Mouse (Mus musculus) kidney, embryonic 14.5 days (tissue): Measurements from ENCODE around the gene Hcn3. TPM values are rescaled to one million over a fixed set of nuclear protein-coding genes. Genes with fewer than 3 reads are reported as not detected.
A peak's percentile ranks its signal among the peaks of the same experiment; 100 is the strongest.

Experiments used
- ATAC-seq: fragments of 200-750 bp; cut with Nextera tagmentation; 2 replicates; pipeline ENCODE4 v1.8.0; 2017; ENCODE audit warnings: moderate number of reproducible peaks, mild to moderate bottlenecking, moderate TSS enrichment, moderate library complexity; ENCODE audit not compliant: low FRiP score, low TSS enrichment
- H3K27ac ChIP-seq: fragments of 300-500 bp; sonication (generic); 2 replicates; pipeline ENCODE4 v1.5.1; 2014; ENCODE audit warnings: low read depth, mild to moderate bottlenecking, low read length, moderate library complexity, mixed read lengths
- H3K27me3 ChIP-seq: fragments of 300-500 bp; sonication (generic); 2 replicates; pipeline ENCODE4 v1.6.1; 2014; ENCODE audit warnings: mild to moderate bottlenecking, low read length; ENCODE audit not compliant: control insufficient read depth, insufficient read depth
- H3K36me3 ChIP-seq: fragments of 300-500 bp; sonication (generic); 2 replicates; pipeline ENCODE4 v1.6.1; 2014; ENCODE audit warnings: low read length, mixed read lengths; ENCODE audit not compliant: control insufficient read depth, insufficient read depth
- H3K4me1 ChIP-seq: fragments of 300-500 bp; sonication (generic); 2 replicates; pipeline ENCODE4 v1.6.1; 2014; ENCODE audit warnings: low read length, mixed read lengths; ENCODE audit not compliant: control insufficient read depth, insufficient read depth
- H3K4me2 ChIP-seq: fragments of 300-500 bp; sonication (generic); replicated peaks from 2 replicates; pipeline ENCODE4 v1.6.1; 2014; ENCODE audit warnings: low read depth, mild to moderate bottlenecking, low read length
- H3K4me3 ChIP-seq: fragments of 300-500 bp; sonication (generic); 2 replicates; pipeline ENCODE4 v1.5.1; 2014; ENCODE audit warnings: mild to moderate bottlenecking, low read length
- H3K9ac ChIP-seq: fragments of 300-500 bp; sonication (generic); 2 replicates; pipeline ENCODE4 v1.6.1; 2014; ENCODE audit warnings: low read depth, mild to moderate bottlenecking, low read length, moderate library complexity
- H3K9me3 ChIP-seq: fragments of 300-500 bp; sonication (generic); 2 replicates; pipeline ENCODE4 v1.6.1; 2016; ENCODE audit warnings: low read length; ENCODE audit not compliant: control insufficient read depth
- WGBS: fragments of 180-500 bp; shearing (Covaris S2); extraction: QIAGEN DNeasy Blood & Tissue Kit; methylation state at CpG from one replicate; pipeline ENCODE4 v1.1.7; 2014; 5-methylcytosine and 5-hydroxymethylcytosine counted together
- polyA plus RNA-seq: library from polyadenylated mRNA; unstranded; fragments of >200 nt; fragmentation: Nextera tagmentation; extraction: Ambion mirVana; gene quantifications from 2 replicates; pipeline ENCODE4 v1.2.1, GENCODE M21; 2014

The Hcn3 gene
- polyA plus RNA-seq, 1 experiment from 2014 or later = 0.49 TPM

- Histone ChIP-seq H3K27me3 (no peaks in the 10 kb centered on the region), H3K27ac (0 out of 2 replicates have a peak overlapping the region, but pooled peaks have one; percentile 55), H3K36me3 (peaks cover 33% of the 10 kb centered on the region; the same call in 1 of the 2 replicates), H3K4me2 (peak overlapping the region; percentile 91), H3K4me1 (peaks cover 15% of the 10 kb centered on the region), H3K9me3 (no peaks in the 10 kb centered on the region), H3K9ac (peak overlapping the region; percentile 74), H3K4me3 (peak overlapping the region; percentile 82)
- peak; percentile 16; the same call in 1 of the 2 replicates for ATAC-seq
- 1% methylated on average over 19 of the region's 19 CpGs for WGBS
Measured at GRCm38 (mm10) chr3:89101459-89101811, 58.6 kb downstream of the Hcn3 start.

GRCm38 (mm10) chr3:89100811-89101210 is 59.2 kb downstream of the Hcn3 start, which contains the start of gene Gm43738:
TSS of gene Gm43738 (minus strand) at chr3:89101099.
- WGBS = 49% methylated on average over 7 of the region's 7 CpGs
- H3K27me3 ChIP-seq = no peaks in the 10 kb centered on the region
- H3K27ac ChIP-seq = 0 out of 2 replicates have a peak within 1 kb of the TSS, but pooled peaks have one; percentile 55
- H3K36me3 ChIP-seq = peaks cover 39% of the 10 kb centered on the region; the same call in 1 of the 2 replicates
- H3K9ac ChIP-seq = peak within 1 kb of the TSS; percentile 74
- H3K4me3 ChIP-seq = peak within 1 kb of the TSS; percentile 82
- H3K4me2 ChIP-seq = peak within 1 kb of the TSS; percentile 91
- H3K9me3 ChIP-seq = no peaks in the 10 kb centered on the region
- peaks cover 15% of the 10 kb centered on the region for H3K4me1 ChIP-seq
- no peak for ATAC-seq

Other genes starting within 250 kb of the Hcn3 start
- gene Msto1, start 246.2 kb downstream of the Hcn3 start, polyA plus RNA-seq = 40.9 and 63.2 TPM in 2 replicates
- 20.0 and 27.2 TPM in 2 replicates for gene Ash1l, start 209.6 kb downstream of the Hcn3 start, polyA plus RNA-seq
- gene Dap3, start 209.0 kb downstream of the Hcn3 start, polyA plus RNA-seq = 149 and 160 TPM in 2 replicates
- 12.5 and 16.7 TPM in 2 replicates for gene Rusc1, start 66.9 kb downstream of the Hcn3 start, polyA plus RNA-seq
- gene Gm43738, start 59.1 kb downstream of the Hcn3 start, polyA plus RNA-seq = not detected in 2 replicates
- gene Fdps, start 58.2 kb downstream of the Hcn3 start, polyA plus RNA-seq = 186 and 191 TPM in 2 replicates
- gene Pklr, start 24.1 kb downstream of the Hcn3 start, polyA plus RNA-seq = 1.3 and 1.5 TPM in 2 replicates
- gene Clk2, start 4.6 kb upstream of the Hcn3 start, polyA plus RNA-seq = 33.8 and 35.1 TPM in 2 replicates
- gene Scamp3, start 17.3 kb upstream of the Hcn3 start, polyA plus RNA-seq = 84.6 and 107 TPM in 2 replicates
- gene Fam189b, start 22.9 kb upstream of the Hcn3 start, polyA plus RNA-seq = 34.5 and 49.3 TPM in 2 replicates
- 32.0 and 37.4 TPM in 2 replicates for gene Gba, start 42.7 kb upstream of the Hcn3 start, polyA plus RNA-seq
- 12.5 and 13.2 TPM in 2 replicates for gene Thbs3, start 55.0 kb upstream of the Hcn3 start, polyA plus RNA-seq
- 217 and 259 TPM in 2 replicates for gene Mtx1, start 66.9 kb upstream of the Hcn3 start, polyA plus RNA-seq
- gene Muc1, start 68.9 kb upstream of the Hcn3 start, polyA plus RNA-seq = 8.0 and 13.6 TPM in 2 replicates
- gene Krtcap2, start 85.8 kb upstream of the Hcn3 start, polyA plus RNA-seq = 321 and 407 TPM in 2 replicates
- gene Trim46, start 86.1 kb upstream of the Hcn3 start, polyA plus RNA-seq = 2.8 and 3.6 TPM in 2 replicates
- gene Dpm3, start 99.2 kb upstream of the Hcn3 start, polyA plus RNA-seq = 134 and 200 TPM in 2 replicates
- gene Slc50a1, start 110.4 kb upstream of the Hcn3 start, polyA plus RNA-seq = 55.1 and 64.1 TPM in 2 replicates
- 45.4 and 58.8 TPM in 2 replicates for gene Efna1, start 120.9 kb upstream of the Hcn3 start, polyA plus RNA-seq
- gene Efna3, start 162.8 kb upstream of the Hcn3 start, polyA plus RNA-seq = 9.7 and 10.1 TPM in 2 replicates
- gene Efna4, start 177.8 kb upstream of the Hcn3 start, polyA plus RNA-seq = 30.1 and 36.6 TPM in 2 replicates
- gene Adam15, start 189.8 kb upstream of the Hcn3 start, polyA plus RNA-seq = 35.9 and 47.1 TPM in 2 replicates
- gene Dcst2, start 201.8 kb upstream of the Hcn3 start, polyA plus RNA-seq = 0.18 and 0.30 TPM in 2 replicates
- 0.63 and 1.5 TPM in 2 replicates for gene Dcst1, start 205.1 kb upstream of the Hcn3 start, polyA plus RNA-seq
- 1.8 and 2.2 TPM in 2 replicates for gene Zbtb7b, start 234.6 kb upstream of the Hcn3 start, polyA plus RNA-seq
- gene Lenep, start 242.6 kb upstream of the Hcn3 start, polyA plus RNA-seq = not detected in 2 replicates